In the genomic region with DNA sequence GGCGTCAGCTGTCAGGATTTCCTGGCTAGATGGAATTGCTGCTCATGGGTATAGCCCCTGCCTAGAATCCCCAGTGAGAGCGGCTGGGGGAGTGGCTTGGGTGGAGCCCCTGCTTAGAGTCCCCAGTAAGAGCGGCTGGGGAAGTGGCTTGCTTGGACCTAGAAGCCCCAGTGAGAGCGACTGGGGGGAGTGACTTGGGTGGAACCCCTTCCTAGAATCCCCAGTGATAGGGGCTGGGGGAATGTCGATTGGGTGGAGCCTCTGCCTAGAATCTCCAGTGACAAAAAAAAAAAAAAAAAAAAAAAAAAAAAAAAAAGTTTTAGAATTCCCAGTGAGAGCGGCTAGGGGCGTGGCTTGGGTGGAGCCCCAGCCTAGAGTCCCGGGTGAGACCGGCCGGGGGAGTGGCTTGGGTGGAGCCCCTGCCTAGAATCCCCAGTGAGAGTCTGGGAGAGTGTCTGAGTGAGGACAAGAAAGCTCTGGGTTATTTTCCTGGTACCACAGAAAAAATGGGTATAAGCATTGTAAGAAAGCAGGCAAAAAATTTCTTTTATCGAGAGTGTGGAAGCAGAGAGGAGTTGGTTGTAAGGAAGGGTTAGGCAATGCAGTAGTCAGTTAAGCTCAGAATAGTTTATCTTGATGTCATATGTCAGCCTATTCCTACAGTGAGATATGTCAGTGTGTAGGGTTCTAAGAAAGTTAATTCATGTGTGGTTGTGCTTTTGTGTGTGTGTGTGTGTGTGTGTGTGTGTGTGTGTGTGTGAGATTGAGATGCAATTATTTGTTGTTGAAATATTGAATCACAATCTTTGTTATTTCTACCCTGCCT, we compare ENCODE assay signal across 9 mouse cellular contexts. TPM values are rescaled to one million over a fixed set of nuclear protein-coding genes. Genes with fewer than 3 reads are reported as not detected.
DNase-seq lines count a peak whose midpoint lies in the region; ATAC-seq and TF ChIP-seq lines count a peak whose summit lies in the region.
"Had no signal": no experiment of that assay in that cellular context is flagged by ENCODE, and none has a peak within 500 bp of the region (broad histone marks: within the 10 kb centered on the region; RNA-seq: fewer than 3 reads in every experiment).

No protein-coding gene starts in this region.

- H3K9ac ChIP-seq in forebrain, embryonic 13.5 days, result no peak overlapping the region
- H3K9ac ChIP-seq in intestine, postnatal 0 days (ENCODE audit: low read depth, low read length), result no peak overlapping the region
- H3K9ac ChIP-seq in midbrain, embryonic 12.5 days (replicated peaks), result no peak overlapping the region

- no peak for TF ChIP-seq CTCF in intestine, postnatal 0 days (IDR thresholded peaks at IDR 0.05; ENCODE audit: low read depth)

- H3K4me3 ChIP-seq in forebrain, embryonic 13.5 days, result no peak overlapping the region
- H3K4me3 ChIP-seq in intestine, postnatal 0 days (ENCODE audit: low read depth, low read length), result no peak overlapping the region
- no peak overlapping the region for H3K4me3 ChIP-seq in midbrain, embryonic 12.5 days
- H3K4me3 ChIP-seq: erythroblast, embryonic 14.5 days had no signal

- no peak overlapping the region for H3K27ac ChIP-seq in forebrain, embryonic 13.5 days
- no peak overlapping the region for H3K27ac ChIP-seq in intestine, postnatal 0 days (ENCODE audit: low read depth, low read length)
- no peak overlapping the region for H3K27ac ChIP-seq in midbrain, embryonic 12.5 days (replicated peaks)

- ATAC-seq in forebrain, embryonic 13.5 days, result peak; percentile 77
- no peak for ATAC-seq in intestine, postnatal 0 days
- ATAC-seq in midbrain, embryonic 12.5 days (ENCODE audit: low FRiP score, low read depth), result peak; percentile 86

- WGBS in forebrain, embryonic 13.5 days, result 2% methylated on average over 11 of the region's 11 CpGs
- WGBS in intestine, postnatal 0 days, result 2% methylated on average over 11 of the region's 11 CpGs
- 2% methylated on average over 11 of the region's 11 CpGs for WGBS in midbrain, embryonic 12.5 days

- H3K9me3 ChIP-seq in forebrain, embryonic 13.5 days (replicated peaks), result no peaks in the 10 kb centered on the region
- H3K9me3 ChIP-seq in intestine, postnatal 0 days (ENCODE audit: control insufficient read depth), result no peaks in the 10 kb centered on the region
- no peaks in the 10 kb centered on the region for H3K9me3 ChIP-seq in midbrain, embryonic 12.5 days

- peak overlapping the region; percentile 22 for H3K4me2 ChIP-seq in forebrain, embryonic 13.5 days
- 0 out of 2 replicates have a peak overlapping the region, but pooled peaks have one; percentile 21 for H3K4me2 ChIP-seq in intestine, postnatal 0 days (replicated peaks; ENCODE audit: low read depth)
- peak overlapping the region; percentile 37 for H3K4me2 ChIP-seq in midbrain, embryonic 12.5 days (replicated peaks)

- peaks cover 4% of the 10 kb centered on the region; the same call in 1 of the 2 replicates for H3K27me3 ChIP-seq in forebrain, embryonic 13.5 days
- no peaks in the 10 kb centered on the region for H3K27me3 ChIP-seq in intestine, postnatal 0 days (replicated peaks; ENCODE audit: control insufficient read depth, insufficient read depth, low read length)
- H3K27me3 ChIP-seq in midbrain, embryonic 12.5 days, result no peaks in the 10 kb centered on the region

- DNase-seq in adrenal gland, postnatal 14 days, result peak; percentile 53
- DNase-seq in adrenal gland, postnatal 4 days (ENCODE audit: low spot score in 2 of 2), result no peak
- DNase-seq in ES-CJ7 (ENCODE audit: low read depth, low spot score), result peak; percentile 94
- DNase-seq in right cerebral cortex, postnatal 10 days (ENCODE audit: low spot score in 2 of 2), result no peak
- no peak for DNase-seq in right cerebral cortex, postnatal 25 days

- no peaks in the 10 kb centered on the region for H3K36me3 ChIP-seq in forebrain, embryonic 13.5 days (ENCODE audit: poor library complexity, severe bottlenecking)
- no peaks in the 10 kb centered on the region for H3K36me3 ChIP-seq in intestine, postnatal 0 days (ENCODE audit: control insufficient read depth, insufficient read depth)
- H3K36me3 ChIP-seq in midbrain, embryonic 12.5 days, result no peaks in the 10 kb centered on the region

- H3K4me1 ChIP-seq in forebrain, embryonic 13.5 days, result no peaks in the 10 kb centered on the region
- no peaks in the 10 kb centered on the region for H3K4me1 ChIP-seq in intestine, postnatal 0 days (replicated peaks; ENCODE audit: control insufficient read depth, insufficient read depth, low read length)
- H3K4me1 ChIP-seq in midbrain, embryonic 12.5 days, result peaks cover 4% of the 10 kb centered on the region; the same call in 1 of the 2 replicates

RNA-seq across cellular contexts. Expression of a gene that starts 13.6 kb away (rescaled TPM):
- total RNA-seq in adrenal gland, postnatal 14 days (2021), result 0.44 and 0.68 TPM in 2 replicates
- total RNA-seq in adrenal gland, postnatal 4 days (2021), result under 1 TPM; 0.40 to 0.45 TPM
- polyA plus RNA-seq in forebrain, embryonic 13.5 days (2015; fragmentation: Nextera tagmentation; extraction: Ambion mirVana), result 9.2 and 9.7 TPM in 2 replicates
- 1.2 and 1.6 TPM in 2 replicates for polyA plus RNA-seq in intestine, postnatal 0 days (2015; fragmentation: Nextera tagmentation; extraction: Ambion mirVana)
- 6.9 and 7.8 TPM in 2 replicates for polyA plus RNA-seq in midbrain, embryonic 12.5 days (2016; fragmentation: Nextera tagmentation; extraction: Ambion mirVana)

RNA-seq across cellular contexts. Expression of a gene that starts 30.8 kb away (rescaled TPM):
- total RNA-seq in adrenal gland, postnatal 14 days (2021), result not detected in 2 replicates
- total RNA-seq in adrenal gland, postnatal 4 days (2021), result not detected
- not detected in 2 replicates for polyA plus RNA-seq in forebrain, embryonic 13.5 days (2015; fragmentation: Nextera tagmentation; extraction: Ambion mirVana)
- polyA plus RNA-seq in intestine, postnatal 0 days (2015; fragmentation: Nextera tagmentation; extraction: Ambion mirVana), result not detected in 2 replicates
- polyA plus RNA-seq in midbrain, embryonic 12.5 days (2016; fragmentation: Nextera tagmentation; extraction: Ambion mirVana), result 0.29 and 0.38 TPM in 2 replicates
- polyA plus RNA-seq: erythroblast, embryonic 14.5 days had no signal

RNA-seq across cellular contexts. Expression of a gene that starts 31.2 kb away (rescaled TPM):
- 6.4 and 12.3 TPM in 2 replicates for total RNA-seq in adrenal gland, postnatal 14 days (2021)
- total RNA-seq in adrenal gland, postnatal 4 days (2021), result 10 to 100 TPM; 15.7 to 27.3 TPM
- 148 and 161 TPM in 2 replicates for polyA plus RNA-seq in forebrain, embryonic 13.5 days (2015; fragmentation: Nextera tagmentation; extraction: Ambion mirVana)
- polyA plus RNA-seq in intestine, postnatal 0 days (2015; fragmentation: Nextera tagmentation; extraction: Ambion mirVana), result 12.6 and 14.6 TPM in 2 replicates
- 189 and 205 TPM in 2 replicates for polyA plus RNA-seq in midbrain, embryonic 12.5 days (2016; fragmentation: Nextera tagmentation; extraction: Ambion mirVana)
- polyA plus RNA-seq: erythroblast, embryonic 14.5 days had no signal

RNA-seq across cellular contexts. Expression of a gene that starts 40.4 kb away (rescaled TPM):
- 1.7 and 9.7 TPM in 2 replicates for total RNA-seq in adrenal gland, postnatal 14 days (2021)
- total RNA-seq in adrenal gland, postnatal 4 days (2021), result 1 to 10 TPM; 1.6 to 2.6 TPM
- 4.7 and 4.8 TPM in 2 replicates for polyA plus RNA-seq in forebrain, embryonic 13.5 days (2015; fragmentation: Nextera tagmentation; extraction: Ambion mirVana)
- 5.2 and 5.3 TPM in 2 replicates for polyA plus RNA-seq in intestine, postnatal 0 days (2015; fragmentation: Nextera tagmentation; extraction: Ambion mirVana)
- polyA plus RNA-seq in midbrain, embryonic 12.5 days (2016; fragmentation: Nextera tagmentation; extraction: Ambion mirVana), result 2.4 and 3.3 TPM in 2 replicates

RNA-seq across cellular contexts. Expression of a gene that starts 59.1 kb away (rescaled TPM):
- total RNA-seq in adrenal gland, postnatal 14 days (2021), result 91.4 and 116 TPM in 2 replicates
- total RNA-seq in adrenal gland, postnatal 4 days (2021), result 10 to 100 TPM; 80.0 to 85.9 TPM
- 18.8 and 21.6 TPM in 2 replicates for polyA plus RNA-seq in forebrain, embryonic 13.5 days (2015; fragmentation: Nextera tagmentation; extraction: Ambion mirVana)
- polyA plus RNA-seq in intestine, postnatal 0 days (2015; fragmentation: Nextera tagmentation; extraction: Ambion mirVana), result 4.8 and 5.1 TPM in 2 replicates
- 19.0 and 22.3 TPM in 2 replicates for polyA plus RNA-seq in midbrain, embryonic 12.5 days (2016; fragmentation: Nextera tagmentation; extraction: Ambion mirVana)

Comparison
In these comparisons a context has a peak if more than half of its experiments do, and no peak if none do; other contexts are left out.
1. DNase-seq: peak in adrenal gland, postnatal 14 days (single experiment) and ES-CJ7 (single experiment); none in adrenal gland, postnatal 4 days (0 of 2), right cerebral cortex, postnatal 10 days (0 of 2) and right cerebral cortex, postnatal 25 days (single experiment).
2. Peak in every context shown above with its lines, with median percentiles within 50 percentile points of each other: H3K4me2 ChIP-seq.